Mouse (Mus musculus) neural tube, embryonic 12.5 days (tissue): ENCODE measurements at regions not wholly inside any gene's neighbourhood (a gene's known extent, or its start where the extent isn't known, plus 50 kb on each side); places are given as distances from the start of the nearest gene placed in this dataset.

Experiments
- ATAC-seq: fragments of 200-750 bp; cut with Nextera tagmentation; 2 replicates; pipeline ENCODE4 v1.8.0; 2017; ENCODE audit warnings: low read depth, mild to moderate bottlenecking, moderate TSS enrichment, moderate library complexity; ENCODE audit not compliant: low FRiP score
- H3K27ac ChIP-seq: fragments of 300-500 bp; sonication (generic); 2 replicates; pipeline ENCODE4 v1.5.1; 2016
- H3K27me3 ChIP-seq: fragments of 300-500 bp; sonication (generic); replicated peaks from 2 replicates; pipeline ENCODE4 v1.6.1; 2016; ENCODE audit warnings: mild to moderate bottlenecking
- H3K36me3 ChIP-seq: fragments of 300-500 bp; sonication (generic); 2 replicates; pipeline ENCODE4 v1.6.1; 2016; ENCODE audit warnings: mild to moderate bottlenecking
- H3K4me1 ChIP-seq: fragments of 300-500 bp; sonication (generic); 2 replicates; pipeline ENCODE4 v1.6.1; 2016
- H3K4me2 ChIP-seq: fragments of 300-500 bp; sonication (generic); replicated peaks from 2 replicates; pipeline ENCODE4 v1.6.1; 2016; ENCODE audit warnings: mild to moderate bottlenecking
- H3K4me3 ChIP-seq: fragments of 300-500 bp; sonication (generic); 2 replicates; pipeline ENCODE4 v1.5.1; 2016
- H3K9ac ChIP-seq: fragments of 300-500 bp; sonication (generic); 2 replicates; pipeline ENCODE4 v1.6.1; 2016; ENCODE audit warnings: mild to moderate bottlenecking
- H3K9me3 ChIP-seq: fragments of 300-500 bp; sonication (generic); 2 replicates; pipeline ENCODE4 v1.6.1; 2016; ENCODE audit warnings: mild to moderate bottlenecking
- WGBS: fragments of 180-500 bp; shearing (Covaris S2); methylation state at CpG from one replicate; pipeline ENCODE4 v1.1.7; 2016; 5-methylcytosine and 5-hydroxymethylcytosine counted together

- Histone ChIP-seq H3K9me3 (no peaks in the 10 kb centered on the region), H3K36me3 (no peaks in the 10 kb centered on the region), H3K9ac (no peak overlapping the region), H3K4me2 (no peak overlapping the region), H3K27me3 (no peaks in the 10 kb centered on the region), H3K27ac (no peak overlapping the region), H3K4me1 (no peaks in the 10 kb centered on the region), H3K4me3 (no peak overlapping the region)
- 85% methylated on average over 6 of the region's 6 CpGs for WGBS
- no peak; the same call in 1 of the 2 replicates for ATAC-seq
These were observed 812.7 kb upstream of the Acvr2a start for GRCm38 (mm10) chr2:48001230-48001629.

GRCm38 (mm10) chr2:48001800-48002507 lies 812.0 kb upstream of the Acvr2a start:
- Histone ChIP-seq H3K36me3 (no peaks in the 10 kb centered on the region), H3K27ac (no peak overlapping the region), H3K27me3 (no peaks in the 10 kb centered on the region), H3K4me3 (no peak overlapping the region), H3K9me3 (no peaks in the 10 kb centered on the region), H3K4me2 (no peak overlapping the region), H3K4me1 (no peaks in the 10 kb centered on the region), H3K9ac (no peak overlapping the region)
- 48% methylated on average over 11 of the region's 11 CpGs for WGBS
- peak; percentile 83 for ATAC-seq

GRCm38 (mm10) chr2:48010308-48010707 lies 803.6 kb upstream of the Acvr2a start:
- no peak for ATAC-seq
- no peaks in the 10 kb centered on the region for H3K4me1 ChIP-seq
- no peak overlapping the region for H3K4me2 ChIP-seq
- no peak overlapping the region for H3K4me3 ChIP-seq
- no peak overlapping the region for H3K27ac ChIP-seq
- H3K36me3 ChIP-seq: no peaks in the 10 kb centered on the region
- no peaks in the 10 kb centered on the region for H3K27me3 ChIP-seq
- no peak overlapping the region for H3K9ac ChIP-seq
- 79% methylated on average over 2 of the region's 2 CpGs for WGBS
- H3K9me3 ChIP-seq: no peaks in the 10 kb centered on the region

- H3K4me1 ChIP-seq: no peaks in the 10 kb centered on the region
- no peak for ATAC-seq
- WGBS: 80% methylated on average over 7 of the region's 7 CpGs
- no peak overlapping the region for H3K4me3 ChIP-seq
- no peak overlapping the region for H3K27ac ChIP-seq
- no peaks in the 10 kb centered on the region for H3K27me3 ChIP-seq
- H3K36me3 ChIP-seq: no peaks in the 10 kb centered on the region
- no peak overlapping the region for H3K9ac ChIP-seq
- no peaks in the 10 kb centered on the region for H3K9me3 ChIP-seq
- no peak overlapping the region for H3K4me2 ChIP-seq
These were observed 786.4 kb upstream of the Acvr2a start for GRCm38 (mm10) chr2:48027559-48027958.

- H3K9me3 ChIP-seq: no peaks in the 10 kb centered on the region
- 67% methylated on average over 1 of the region's 1 CpGs for WGBS
These were observed 752.5 kb upstream of the Acvr2a start for GRCm38 (mm10) chr2:48061375-48061774.

GRCm38 (mm10) chr2:48063436-48063835 lies 750.5 kb upstream of the Acvr2a start:
- WGBS: 78% methylated on average over 9 of the region's 9 CpGs
- no peaks in the 10 kb centered on the region for H3K4me1 ChIP-seq
- no peak overlapping the region for H3K4me2 ChIP-seq
- H3K9ac ChIP-seq: no peak overlapping the region
- H3K27ac ChIP-seq: no peak overlapping the region
- no peak overlapping the region for H3K4me3 ChIP-seq
- H3K27me3 ChIP-seq: no peaks in the 10 kb centered on the region
- H3K9me3 ChIP-seq: no peaks in the 10 kb centered on the region
- ATAC-seq: no peak
- H3K36me3 ChIP-seq: no peaks in the 10 kb centered on the region

More at GRCm38 (mm10) chr2:48061375-48061774, 752.5 kb upstream of the Acvr2a start:
- Histone ChIP-seq H3K4me2 (no peak overlapping the region), H3K9ac (no peak overlapping the region), H3K27me3 (no peaks in the 10 kb centered on the region), H3K4me3 (no peak overlapping the region), H3K4me1 (no peaks in the 10 kb centered on the region), H3K27ac (no peak overlapping the region), H3K36me3 (no peaks in the 10 kb centered on the region)
- no peak for ATAC-seq

GRCm38 (mm10) chr2:48065162-48065561 lies 748.7 kb upstream of the Acvr2a start:
- no peak for ATAC-seq
- no peak overlapping the region for H3K4me2 ChIP-seq
- 79% methylated on average over 3 of the region's 3 CpGs for WGBS
- no peaks in the 10 kb centered on the region for H3K9me3 ChIP-seq
- no peaks in the 10 kb centered on the region for H3K4me1 ChIP-seq
- no peak overlapping the region for H3K4me3 ChIP-seq
- no peak overlapping the region for H3K9ac ChIP-seq
- no peaks in the 10 kb centered on the region for H3K27me3 ChIP-seq
- no peak overlapping the region for H3K27ac ChIP-seq
- no peaks in the 10 kb centered on the region for H3K36me3 ChIP-seq

- no peak for ATAC-seq
- Histone ChIP-seq H3K27ac (no peak overlapping the region), H3K4me2 (no peak overlapping the region), H3K4me3 (no peak overlapping the region), H3K9ac (no peak overlapping the region), H3K27me3 (no peaks in the 10 kb centered on the region), H3K36me3 (no peaks in the 10 kb centered on the region), H3K9me3 (no peaks in the 10 kb centered on the region), H3K4me1 (no peaks in the 10 kb centered on the region)
- 57% methylated on average over 3 of the region's 3 CpGs for WGBS
These were observed 731.6 kb upstream of the Acvr2a start for GRCm38 (mm10) chr2:48082120-48082799.

- Histone ChIP-seq H3K9ac (no peak overlapping the region), H3K36me3 (no peaks in the 10 kb centered on the region), H3K4me1 (peaks cover 7% of the 10 kb centered on the region), H3K4me2 (no peak overlapping the region), H3K9me3 (no peaks in the 10 kb centered on the region), H3K27ac (no peak overlapping the region), H3K4me3 (no peak overlapping the region), H3K27me3 (no peaks in the 10 kb centered on the region)
- WGBS: 73% methylated on average over 1 of the region's 1 CpGs
- ATAC-seq: no peak
These were observed 715.6 kb upstream of the Acvr2a start for GRCm38 (mm10) chr2:48098287-48098686.

GRCm38 (mm10) chr2:48098931-48099531 lies 714.9 kb upstream of the Acvr2a start:
- H3K4me3 ChIP-seq: no peak overlapping the region
- no peaks in the 10 kb centered on the region for H3K9me3 ChIP-seq
- no peaks in the 10 kb centered on the region for H3K27me3 ChIP-seq
- H3K4me2 ChIP-seq: no peak overlapping the region
- WGBS: 21% methylated on average over 8 of the region's 8 CpGs
- H3K9ac ChIP-seq: no peak overlapping the region
- no peaks in the 10 kb centered on the region for H3K36me3 ChIP-seq
- H3K4me1 ChIP-seq: peaks cover 7% of the 10 kb centered on the region
- ATAC-seq: peak; percentile 52
- H3K27ac ChIP-seq: no peak overlapping the region

GRCm38 (mm10) chr2:48123662-48124061 lies 690.2 kb upstream of the Acvr2a start:
- Histone ChIP-seq H3K27me3 (no peaks in the 10 kb centered on the region), H3K27ac (no peak overlapping the region), H3K9ac (no peak overlapping the region), H3K4me1 (no peaks in the 10 kb centered on the region), H3K36me3 (no peaks in the 10 kb centered on the region), H3K4me3 (no peak overlapping the region), H3K4me2 (no peak overlapping the region), H3K9me3 (no peaks in the 10 kb centered on the region)
- peak; percentile 65; the same call in 1 of the 2 replicates for ATAC-seq
- 36% methylated on average over 7 of the region's 7 CpGs for WGBS

GRCm38 (mm10) chr2:48138051-48138611 lies 675.8 kb upstream of the Acvr2a start:
- H3K9me3 ChIP-seq: no peaks in the 10 kb centered on the region
- no peaks in the 10 kb centered on the region for H3K36me3 ChIP-seq
- 93% methylated on average over 2 of the region's 2 CpGs for WGBS
- no peaks in the 10 kb centered on the region for H3K27me3 ChIP-seq
- H3K4me2 ChIP-seq: no peak overlapping the region
- H3K4me1 ChIP-seq: no peaks in the 10 kb centered on the region
- H3K27ac ChIP-seq: no peak overlapping the region
- H3K9ac ChIP-seq: no peak overlapping the region
- no peak for ATAC-seq
- H3K4me3 ChIP-seq: no peak overlapping the region
